ENCODE assay signal across 26 mouse cellular contexts in genomic region chr4:120859865-120860264, GRCm38 (mm10). TPM values are rescaled to one million over a fixed set of nuclear protein-coding genes. Genes with fewer than 3 reads are reported as not detected.
DNase-seq lines count a peak whose midpoint lies in the region; ATAC-seq lines count a peak whose summit lies in the region.
"Had no signal": no experiment of that assay in that cellular context is flagged by ENCODE, and none has a peak within 500 bp of the region (broad histone marks: within the 10 kb centered on the region; RNA-seq: fewer than 3 reads in every experiment).

No protein-coding gene starts in this region.

- no peak for ATAC-seq in heart, embryonic 14.5 days (ENCODE audit: insufficient number of reproducible peaks, insufficient read depth, low FRiP score, low read depth)
- ATAC-seq: CD4-positive, CD25-positive, alpha-beta regulatory T cell, adult 4 months; forebrain, embryonic 15.5 days; inflammation-experienced regulatory T-cells, adult 6 months; midbrain, embryonic 13.5 days had no signal

- H3K4me2 ChIP-seq in heart, embryonic 14.5 days (ENCODE audit: low read length): 0 out of 2 replicates have a peak overlapping the region, but pooled peaks have one; percentile 7
- H3K4me2 ChIP-seq: forebrain, embryonic 15.5 days; hindbrain, embryonic 14.5 days; liver, embryonic 15.5 days; lung, embryonic 15.5 days; midbrain, embryonic 13.5 days; neural tube, embryonic 12.5 days had no signal

- intact Hi-C loops in heart, postnatal 14 days (cut with DNase I): no loop called here

- H3K4me3 ChIP-seq in heart, embryonic 14.5 days (ENCODE audit: control insufficient read depth in 1 of 2, insufficient read depth in 1 of 2, low read depth in 1 of 2, low read length in 2 of 2): no peak overlapping the region
- H3K4me3 ChIP-seq: embryonic facial prominence, embryonic 10.5 days; forebrain, embryonic 15.5 days; limb, embryonic 10.5 days; liver, embryonic 15.5 days; lung, embryonic 15.5 days; megakaryocyte, embryonic 14.5 days; midbrain, embryonic 13.5 days; neural tube, embryonic 12.5 days had no signal

- H3K27me3 ChIP-seq in heart, embryonic 14.5 days (ENCODE audit: control insufficient read depth, insufficient read depth, low read length): peaks cover 16% of the 10 kb centered on the region
- H3K27me3 ChIP-seq: forebrain, embryonic 15.5 days had no signal

- H3K27ac ChIP-seq in heart, embryonic 14.5 days (replicated peaks in 1 of 2; ENCODE audit: control insufficient read depth in 1 of 2, insufficient read depth in 1 of 2, low read depth in 2 of 2, low read length in 2 of 2): no peak overlapping the region
- H3K27ac ChIP-seq: embryonic facial prominence, embryonic 10.5 days; forebrain, embryonic 15.5 days; hindbrain, embryonic 14.5 days; kidney, postnatal 0 days; limb, embryonic 10.5 days; liver, embryonic 15.5 days; lung, embryonic 15.5 days; midbrain, embryonic 13.5 days; neural tube, embryonic 12.5 days had no signal

- H3K9ac ChIP-seq in heart, embryonic 14.5 days (ENCODE audit: low read length): no peak overlapping the region
- H3K9ac ChIP-seq: forebrain, embryonic 15.5 days; hindbrain, embryonic 14.5 days; liver, embryonic 15.5 days; lung, embryonic 15.5 days; midbrain, embryonic 13.5 days; neural tube, embryonic 12.5 days had no signal

- no peaks in the 10 kb centered on the region for H3K9me3 ChIP-seq in heart, embryonic 14.5 days (ENCODE audit: control insufficient read depth, low read length)
- H3K9me3 ChIP-seq: embryonic facial prominence, embryonic 10.5 days; forebrain, embryonic 15.5 days; limb, embryonic 10.5 days; liver, embryonic 15.5 days; lung, embryonic 15.5 days; megakaryocyte, embryonic 14.5 days; midbrain, embryonic 13.5 days; neural tube, embryonic 12.5 days had no signal

- 15% methylated on average over 7 of the region's 7 CpGs for WGBS in heart, embryonic 14.5 days

- peaks cover 8 to 16% of the 10 kb centered on the region in 2 experiments for H3K4me1 ChIP-seq in heart, embryonic 14.5 days (ENCODE audit: control insufficient read depth in 2 of 2, insufficient read depth in 2 of 2, low read length in 2 of 2)
- H3K4me1 ChIP-seq: lung, embryonic 15.5 days had no signal

- H3K36me3 ChIP-seq in heart, embryonic 14.5 days (ENCODE audit: control insufficient read depth, insufficient read depth, low read length): no peaks in the 10 kb centered on the region
- H3K36me3 ChIP-seq: embryonic facial prominence, embryonic 10.5 days; forebrain, embryonic 15.5 days; limb, embryonic 10.5 days; liver, embryonic 15.5 days; lung, embryonic 15.5 days; midbrain, embryonic 13.5 days; neural tube, embryonic 12.5 days had no signal

- DNase-seq in frontal cortex, adult 2 months (ENCODE audit: extremely low spot score in 1 of 2, low spot score in 1 of 2): peak; percentile 62 to 68
- DNase-seq in frontal cortex, postnatal 25 days (ENCODE audit: low spot score in 2 of 2): no peak
- DNase-seq in heart, postnatal 14 days: no peak
- DNase-seq in right cerebral cortex, adult 18-20 months: peak; percentile 81
- DNase-seq in right cerebral cortex, postnatal 10 days (ENCODE audit: low spot score in 2 of 2): no peak
- peak; percentile 68 for DNase-seq in telencephalon, adult 2 months (ENCODE audit: low read depth, low spot score)
- DNase-seq: adrenal gland, postnatal 14 days; cerebellum, adult 9-10 months; kidney, adult 2 months; liver; lung, postnatal 36 days; spleen, adult 18-20 months; thymus, postnatal 14 days had no signal

RNA-seq across cellular contexts. Expression of gene Rims3, which starts 5.2 kb away (rescaled TPM):
- 56.3 and 62.0 TPM in 2 replicates for polyA plus RNA-seq in frontal cortex, adult 2 months (2012; rRNA removed)
- polyA plus RNA-seq in heart, embryonic 14.5 days (2014; fragmentation: Nextera tagmentation; extraction: Ambion mirVana): 0.31 and 0.43 TPM in 2 replicates
- under 1 TPM; 0.12 to 0.22 TPM for total RNA-seq in heart, postnatal 14 days (2021)

RNA-seq across cellular contexts. Expression of gene Nfyc, which starts 28.5 kb away (rescaled TPM):
- 107 and 119 TPM in 2 replicates for polyA plus RNA-seq in frontal cortex, adult 2 months (2012; rRNA removed)
- 104 and 107 TPM in 2 replicates for polyA plus RNA-seq in heart, embryonic 14.5 days (2014; fragmentation: Nextera tagmentation; extraction: Ambion mirVana)
- 10 to 100 TPM; 66.3 to 67.9 TPM for total RNA-seq in heart, postnatal 14 days (2021)

Comparison
In these comparisons a context has a peak if more than half of its experiments do, and no peak if none do; other contexts are left out.
1. DNase-seq: peak in frontal cortex, adult 2 months (2 of 2), right cerebral cortex, adult 18-20 months (single experiment) and telencephalon, adult 2 months (single experiment); none in frontal cortex, postnatal 25 days (0 of 2), heart, postnatal 14 days (0 of 2) and right cerebral cortex, postnatal 10 days (0 of 2).
2. RNA of gene Rims3, which starts 5.2 kb away (polyA plus RNA-seq): 56.3 to 62.0 TPM in frontal cortex, adult 2 months; 0.31 to 0.43 TPM in heart, embryonic 14.5 days; every median in the first group is over 10 times any median in the second.